Mouse (Mus musculus) CH12F3 (cell line): ENCODE measurements around the gene Adcy10.

Experiments used
- in situ Hi-C: fragments of 300-500 bp; cut with MboI; formaldehyde crosslinking; loops from 2 replicates; pipeline ENCODE4 v1.14.3; 2020; ENCODE audit warnings: low sequenced_read_pairs

Adcy10 gene

DNA sequence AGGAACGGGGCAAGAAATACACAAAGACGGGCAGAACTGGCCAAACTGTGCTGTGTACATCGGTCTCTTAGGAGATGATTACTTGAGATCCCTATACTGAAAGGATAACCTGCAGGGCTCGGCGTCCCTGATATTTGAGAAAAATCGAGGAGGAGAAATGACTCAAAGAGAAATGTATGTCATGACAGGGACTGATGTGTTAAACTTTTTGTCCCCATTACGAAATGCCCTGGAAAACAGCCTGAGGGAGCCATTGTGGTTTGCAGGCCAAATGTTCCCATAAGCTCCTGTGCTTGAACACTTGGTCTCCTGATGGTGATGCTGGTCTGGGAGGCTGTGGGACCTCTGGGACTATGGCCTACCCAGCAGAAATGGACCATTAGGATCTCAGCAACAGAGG, 35.7 kb downstream of the Adcy10 start:
- in situ Hi-C loops = no loop called here

DNA sequence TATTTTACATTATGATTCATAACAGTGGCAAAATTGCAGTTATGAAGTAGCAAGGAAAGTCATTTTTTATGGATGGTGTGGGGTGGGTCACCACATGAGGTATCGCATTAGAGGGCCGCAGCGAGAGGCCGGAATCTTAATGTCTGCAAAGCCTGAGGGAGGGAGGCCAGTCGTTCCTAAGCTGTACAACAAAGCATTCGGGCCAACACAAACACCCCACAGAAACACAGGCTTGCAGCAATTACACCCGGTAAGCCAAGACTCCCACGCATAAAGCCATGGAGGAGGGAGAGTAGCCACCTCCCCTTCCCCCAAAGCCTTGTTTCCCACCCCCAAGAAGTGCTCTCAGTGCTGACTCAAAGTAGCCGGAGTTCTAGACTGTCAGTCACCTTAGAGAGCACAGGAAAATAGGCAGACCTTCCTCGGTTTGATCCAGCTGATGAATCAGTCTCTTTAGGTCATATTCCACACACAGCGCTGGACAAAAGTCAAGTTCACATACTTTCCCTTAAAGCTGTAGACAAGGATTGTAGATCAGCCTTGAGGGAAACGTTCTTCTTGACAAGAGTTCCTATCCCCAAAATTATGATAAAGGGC, 51.2 kb downstream of the Adcy10 start:
- in situ Hi-C loops = no loop called here

DNA sequence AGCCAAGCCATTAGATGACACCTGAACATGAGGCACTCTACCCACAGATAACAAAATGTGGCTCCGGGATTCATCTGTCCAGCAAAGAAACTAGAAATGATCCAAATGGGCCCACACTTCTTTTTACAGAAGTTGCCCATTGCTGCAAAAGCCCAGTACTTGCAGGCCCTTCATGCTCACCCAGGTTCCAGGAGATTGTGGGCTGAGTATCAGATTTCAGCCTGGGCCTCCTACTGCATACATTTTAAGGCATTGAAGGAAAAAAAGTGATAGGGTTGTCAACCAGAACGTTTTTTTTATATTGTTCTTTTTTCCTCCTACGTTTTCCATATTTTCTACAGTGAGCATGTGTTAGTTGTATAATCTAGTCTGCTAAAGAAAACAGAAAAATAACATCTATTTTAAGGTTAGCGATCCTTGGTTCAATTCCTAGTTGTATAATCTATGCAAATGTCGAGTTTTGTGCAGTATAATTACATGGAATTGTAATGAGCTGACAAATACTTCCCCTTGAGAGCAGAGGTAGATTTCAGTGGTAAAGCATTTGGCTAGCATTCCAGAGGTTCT, 52.3 kb downstream of the Adcy10 start:
- in situ Hi-C loops = no loop called here

DNA sequence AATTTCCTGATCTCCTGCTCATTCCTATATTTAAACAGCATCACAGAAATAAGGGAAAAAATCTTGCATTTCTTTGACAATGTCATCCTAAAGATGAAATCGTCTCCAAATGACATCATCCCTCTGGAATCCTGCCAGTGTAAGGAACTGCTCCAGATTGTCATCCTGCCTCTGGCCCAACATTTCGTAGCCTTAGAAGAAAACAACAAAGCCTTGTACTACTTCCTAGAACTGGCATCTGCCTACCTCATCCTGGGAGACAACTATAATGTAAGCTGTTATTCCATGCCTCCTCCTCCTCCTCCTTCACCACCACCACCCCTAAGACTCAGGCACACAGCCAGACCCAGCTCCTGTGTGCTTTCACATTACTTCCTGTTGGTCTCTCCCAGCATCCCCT, 71.7 kb downstream of the Adcy10 start:
- in situ Hi-C loops = no loop called here

DNA sequence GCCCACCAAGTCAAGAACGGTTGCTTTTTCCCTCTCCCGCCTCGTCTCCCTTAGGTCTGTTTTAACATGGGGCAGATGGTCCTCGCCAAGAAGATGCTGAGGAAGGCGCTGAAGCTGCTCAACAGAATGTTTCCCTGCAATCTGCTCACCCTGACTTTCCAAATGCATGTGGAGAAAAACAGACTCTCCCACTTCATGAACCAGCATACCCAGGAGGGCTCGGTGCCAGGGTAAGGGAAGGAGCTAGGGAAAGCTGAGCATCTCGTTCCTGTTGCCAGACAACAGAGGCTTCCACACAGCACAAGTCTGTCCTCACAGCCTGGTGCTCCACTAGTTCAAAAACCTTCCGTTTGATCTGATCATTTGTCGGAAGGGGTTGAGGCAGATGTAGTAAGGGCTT, 74.1 kb downstream of the Adcy10 start:
- in situ Hi-C loops = no loop called here

DNA sequence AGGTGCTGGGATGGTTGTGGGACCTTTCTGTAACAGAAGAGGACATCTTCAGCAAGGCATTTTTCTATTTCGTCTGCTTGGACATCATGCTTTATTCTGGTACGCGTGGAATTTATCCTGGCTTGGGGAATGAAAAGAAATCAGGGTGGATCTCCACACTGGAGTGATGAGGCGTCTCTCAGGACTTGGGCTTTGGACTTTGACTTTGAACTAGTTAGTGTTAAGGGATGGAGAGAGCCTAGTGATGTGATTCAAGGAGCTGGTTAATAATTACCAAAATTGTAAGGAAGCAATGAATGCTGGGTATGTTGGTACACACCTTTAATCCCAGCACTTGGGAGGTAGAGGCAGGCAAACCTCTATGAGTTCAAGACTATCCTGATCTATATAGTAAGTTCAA, 80.3 kb downstream of the Adcy10 start:
- in situ Hi-C loops = no loop called here

DNA sequence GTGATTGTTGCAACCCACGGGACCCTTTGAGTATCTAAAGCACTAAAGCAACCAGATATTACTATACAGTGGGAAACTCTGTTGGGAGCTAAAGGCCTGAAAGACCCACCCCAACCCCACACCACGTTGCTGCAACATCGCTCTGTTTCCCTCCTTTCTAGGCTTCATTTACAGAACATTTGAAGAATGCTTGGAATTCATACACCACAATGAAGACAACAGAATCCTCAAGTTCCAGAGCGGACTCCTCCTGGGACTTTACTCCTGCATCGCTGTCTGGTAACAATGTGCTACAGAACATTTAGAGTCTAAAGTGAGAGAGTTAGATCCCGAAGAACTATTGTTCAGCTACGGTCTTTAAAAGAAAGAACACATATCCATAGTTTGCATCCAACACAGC, 82.5 kb downstream of the Adcy10 start:
- in situ Hi-C loops = no loop called here

DNA sequence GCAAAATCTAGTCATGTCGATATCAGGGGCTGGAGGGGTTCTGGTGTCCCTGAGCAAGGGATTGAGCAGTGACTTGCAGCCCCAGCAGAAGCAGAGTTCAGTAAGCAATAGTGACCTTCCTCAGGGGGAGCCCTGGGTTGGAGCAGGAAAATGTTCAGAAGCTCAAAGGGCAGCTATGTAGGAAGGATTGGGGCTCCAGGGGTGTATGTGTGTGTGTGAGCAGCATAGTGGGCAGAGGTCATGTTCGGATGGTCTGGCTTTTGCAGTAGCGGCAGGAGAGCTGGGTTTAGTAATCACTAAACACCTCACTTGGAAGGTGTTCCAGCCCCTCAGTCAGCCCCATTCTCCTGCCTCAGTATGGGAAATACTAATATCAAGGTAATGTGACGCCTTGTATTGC, 91.0 kb downstream of the Adcy10 start:
- in situ Hi-C loops = no loop called here

DNA sequence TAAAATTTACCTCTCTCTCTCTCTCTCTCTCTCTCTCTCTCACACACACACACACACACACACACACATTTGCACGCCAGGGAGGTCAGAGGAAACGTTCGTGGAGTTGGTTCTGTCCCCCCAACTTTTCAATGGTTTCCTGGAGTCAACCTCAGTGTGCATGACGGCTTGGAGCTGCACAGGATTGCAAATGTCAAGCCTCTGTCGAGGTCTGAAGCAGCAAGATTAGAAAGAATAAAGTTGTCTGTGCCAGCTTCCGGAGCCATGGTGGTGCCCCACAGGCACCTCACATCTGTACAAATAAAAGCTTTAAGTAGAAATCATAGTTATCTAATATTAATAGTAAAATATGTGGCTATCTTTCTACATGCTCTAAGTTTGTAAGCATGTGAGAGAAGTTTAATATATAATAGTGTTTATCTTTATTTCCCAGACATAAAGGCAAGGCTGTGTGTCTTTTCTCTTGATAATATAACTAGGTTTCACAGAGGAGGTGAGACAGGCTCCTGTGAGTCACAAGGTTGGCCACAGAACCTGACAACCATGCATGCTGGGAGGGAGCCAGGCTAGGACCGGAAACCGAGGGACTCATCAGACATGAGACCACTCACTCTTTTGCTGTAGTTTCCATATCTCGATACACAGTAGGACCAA, 91.6 kb downstream of the Adcy10 start:
- in situ Hi-C loops = no loop called here

DNA sequence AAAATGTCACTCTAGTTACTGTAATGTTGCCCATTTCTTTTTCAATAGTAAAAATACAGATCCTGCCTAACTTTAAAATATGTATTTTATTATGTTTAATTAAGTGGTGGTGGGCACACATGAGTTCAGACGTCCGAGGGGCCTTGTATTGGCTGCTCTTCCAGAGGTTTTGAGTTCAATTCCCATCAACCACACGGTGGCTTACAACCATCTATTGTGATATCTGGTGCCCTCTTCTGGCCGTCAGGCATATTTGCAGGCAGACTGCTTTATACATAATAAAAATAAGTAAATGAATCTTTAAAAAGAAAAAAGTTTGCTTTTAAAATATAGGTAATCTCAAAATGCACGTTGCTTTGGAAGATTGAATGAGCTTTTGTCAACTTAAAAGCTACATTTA, 94.3 kb downstream of the Adcy10 start:
- in situ Hi-C loops = no loop called here

DNA sequence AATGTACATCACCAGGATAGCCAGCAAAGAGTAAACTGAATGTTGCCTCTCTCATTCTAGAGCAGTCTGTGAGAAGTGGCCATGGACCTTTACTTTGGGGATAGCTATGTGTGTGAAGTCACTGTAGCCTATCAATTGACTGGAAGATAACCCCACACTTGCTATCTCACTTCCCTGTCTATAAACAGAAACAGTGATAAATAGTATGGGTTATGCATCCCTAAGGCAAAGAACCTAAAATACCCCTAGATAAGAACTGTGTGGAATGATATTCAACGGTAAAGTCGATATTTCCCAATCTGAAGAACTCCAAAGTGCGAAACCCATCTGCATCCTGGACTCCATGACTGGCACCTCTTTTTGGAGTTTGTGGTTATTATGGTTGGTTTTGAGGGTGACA, 96.3 kb downstream of the Adcy10 start:
- in situ Hi-C loops = loop anchor here (10.0 kb wide), 1 partner anchor 154 kb away; no protein-coding TSS in a partner anchor

DNA sequence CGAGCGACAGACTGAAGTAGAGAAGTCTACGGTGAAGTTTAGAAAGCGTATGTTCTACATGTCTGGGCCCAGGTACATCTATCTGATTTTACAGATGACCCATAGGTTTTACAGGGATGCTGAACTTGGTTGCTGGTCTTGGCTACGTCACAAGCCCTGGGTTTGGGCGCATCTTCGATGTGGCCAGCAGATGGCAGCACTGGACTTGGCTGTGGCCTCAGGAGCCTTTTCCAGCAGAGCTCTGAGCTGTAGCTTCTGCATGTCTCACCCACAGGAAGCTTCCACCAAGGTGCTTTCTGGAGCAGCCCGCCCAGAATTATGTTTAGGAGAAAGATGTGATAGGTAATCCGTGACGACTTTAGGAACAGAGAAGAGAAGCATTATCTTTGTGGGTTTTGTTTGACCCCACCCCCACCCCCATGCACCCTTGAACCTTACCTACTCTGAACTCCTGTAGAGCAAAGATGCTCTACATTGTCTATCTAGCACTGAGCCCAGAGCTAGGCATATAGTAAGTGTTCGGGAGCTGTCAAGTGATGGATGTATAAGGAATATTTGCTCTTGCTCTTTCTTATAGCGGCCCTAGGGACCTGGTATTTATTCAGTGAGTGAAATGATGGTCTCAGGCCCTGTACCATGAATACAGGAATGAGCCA, 98.7 kb downstream of the Adcy10 start:
- in situ Hi-C loops = loop anchor here (10.0 kb wide), 1 partner anchor 151 kb away; no protein-coding TSS in a partner anchor

DNA sequence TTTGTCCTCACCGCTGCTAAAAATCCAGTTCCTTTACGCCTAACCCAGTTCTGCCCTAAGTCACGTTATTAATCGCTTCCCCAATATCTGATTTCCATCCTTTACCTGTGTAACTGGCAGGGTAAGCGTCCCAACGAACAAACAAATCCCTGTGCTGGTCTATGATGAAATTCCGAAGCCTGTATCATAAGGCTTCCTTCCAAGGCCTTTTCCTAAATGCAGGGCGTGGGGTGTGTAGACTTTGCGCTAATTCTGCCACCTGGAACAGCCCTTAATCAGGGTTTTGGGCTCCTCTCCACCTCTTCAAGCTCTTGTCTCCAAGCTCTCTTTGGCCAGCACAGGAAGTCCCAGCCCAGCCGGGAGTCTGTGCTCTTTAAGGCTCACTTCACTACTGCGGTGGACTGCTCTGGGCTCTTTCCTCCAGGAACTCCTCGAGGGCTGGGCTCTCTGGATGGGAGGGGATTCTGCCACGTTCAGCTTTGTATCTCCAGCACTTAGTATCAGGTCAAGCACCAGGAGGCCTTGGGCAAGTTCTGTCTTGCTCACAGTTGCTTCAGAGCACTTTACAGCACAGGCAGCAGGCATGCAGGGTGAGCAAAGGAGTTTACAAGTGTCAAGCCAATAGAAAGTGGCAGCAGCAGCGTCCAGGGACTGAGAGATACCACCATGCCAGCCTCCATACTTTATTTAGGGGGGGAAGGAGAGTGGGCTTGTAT, 100.6 kb downstream of the Adcy10 start:
- in situ Hi-C loops = loop anchor here (10.0 kb wide), 1 partner anchor 149 kb away; no protein-coding TSS in a partner anchor

DNA sequence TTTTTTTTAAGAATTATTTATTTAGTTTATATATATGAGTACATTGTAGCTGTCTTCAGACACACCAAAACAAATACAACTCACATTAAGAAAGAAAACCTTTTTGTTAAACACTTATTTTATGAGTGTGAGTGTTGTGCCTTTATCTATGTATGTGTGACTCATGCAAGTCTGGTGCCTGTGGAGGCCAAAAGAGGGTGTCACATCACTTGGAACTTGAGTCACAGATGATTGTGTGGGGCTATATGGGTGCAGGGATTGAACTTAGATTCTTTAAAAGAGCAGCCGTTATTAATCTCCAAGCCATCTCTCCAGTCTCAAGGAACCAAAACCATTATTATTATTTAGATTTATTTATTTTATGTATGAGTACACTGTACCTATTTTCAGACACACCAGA, 101.4 kb downstream of the Adcy10 start:
- in situ Hi-C loops = loop anchor here (10.0 kb wide), 1 partner anchor 148 kb away; no protein-coding TSS in a partner anchor

DNA sequence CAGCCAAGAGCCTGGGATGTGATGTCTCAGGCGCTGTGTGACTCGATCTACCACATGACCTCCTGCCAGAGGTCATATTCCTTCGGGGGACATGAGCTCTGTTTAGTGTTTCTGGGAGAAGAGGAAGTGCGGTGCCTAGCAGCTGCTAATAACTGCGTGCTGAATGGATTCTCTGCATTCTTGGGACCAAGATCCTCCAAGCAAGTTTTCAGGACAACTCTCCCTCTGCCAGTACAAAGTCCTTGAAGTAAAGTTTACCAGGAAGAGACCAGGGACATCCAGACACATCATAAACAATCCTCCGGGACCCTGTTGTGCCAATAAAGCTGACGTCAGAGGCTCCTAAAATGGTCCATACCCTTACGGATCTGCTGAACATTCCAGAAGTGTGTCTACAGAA, 102.9 kb downstream of the Adcy10 start:
- in situ Hi-C loops = loop anchor here (10.0 kb wide), 1 partner anchor 147 kb away; no protein-coding TSS in a partner anchor

DNA sequence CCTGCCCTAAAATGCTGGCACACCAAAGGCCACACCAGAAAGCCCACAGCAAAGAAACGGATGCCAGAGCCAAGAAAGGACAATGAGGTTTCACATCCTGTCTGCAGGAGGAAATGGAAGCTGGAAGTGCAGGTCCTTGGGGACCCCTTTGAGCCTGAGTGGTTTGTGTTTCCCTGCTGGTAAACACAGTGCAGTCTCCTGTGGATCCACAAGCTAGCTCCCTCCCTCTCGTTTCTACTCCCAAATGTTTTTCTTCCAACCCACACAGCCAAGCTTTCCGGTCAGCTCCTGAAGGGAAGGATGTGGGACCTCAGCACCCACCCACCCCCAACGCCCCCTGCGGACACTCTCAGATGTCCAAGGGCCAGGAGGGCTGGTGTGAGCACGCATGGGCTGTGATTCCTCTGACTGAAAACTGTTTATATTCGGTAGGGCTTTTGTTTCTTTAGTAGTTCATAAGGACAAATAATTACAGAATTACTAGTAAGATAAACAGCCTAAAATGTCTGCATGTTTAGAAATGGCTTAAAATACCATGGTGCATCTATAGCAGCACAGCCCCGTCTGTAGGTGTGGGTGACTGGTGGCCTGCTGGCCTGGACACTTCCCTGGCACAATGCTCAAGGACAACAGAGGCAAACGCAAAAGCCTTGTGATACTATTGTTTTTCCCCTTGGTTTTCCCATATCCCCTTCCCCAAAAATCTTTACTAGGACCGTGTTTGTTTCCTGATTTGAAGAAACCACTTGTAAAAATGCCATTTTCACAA, 104.5 kb downstream of the Adcy10 start:
- in situ Hi-C loops = loop anchor here (10.0 kb wide), 1 partner anchor 145 kb away; no protein-coding TSS in a partner anchor

DNA sequence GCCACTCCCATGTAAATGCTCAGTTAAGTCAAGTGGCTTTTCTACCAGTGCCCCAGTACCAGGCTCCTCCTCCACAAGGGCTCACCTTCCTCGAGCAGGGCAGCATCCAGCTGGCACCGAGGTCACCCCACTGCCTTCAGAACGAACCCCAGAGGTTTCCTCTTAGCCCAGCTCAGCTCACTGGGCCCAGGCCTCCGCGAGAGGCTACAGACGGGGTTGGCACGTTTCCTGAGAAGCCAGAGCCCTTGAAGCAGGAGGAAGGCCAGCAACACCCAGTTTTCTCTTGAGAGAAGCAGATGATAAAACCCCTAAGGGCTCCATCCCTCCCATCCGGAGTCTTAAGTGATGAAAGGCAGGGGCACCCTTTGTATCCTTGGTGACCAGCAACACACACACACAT, 105.8 kb downstream of the Adcy10 start:
- in situ Hi-C loops = no loop called here

DNA sequence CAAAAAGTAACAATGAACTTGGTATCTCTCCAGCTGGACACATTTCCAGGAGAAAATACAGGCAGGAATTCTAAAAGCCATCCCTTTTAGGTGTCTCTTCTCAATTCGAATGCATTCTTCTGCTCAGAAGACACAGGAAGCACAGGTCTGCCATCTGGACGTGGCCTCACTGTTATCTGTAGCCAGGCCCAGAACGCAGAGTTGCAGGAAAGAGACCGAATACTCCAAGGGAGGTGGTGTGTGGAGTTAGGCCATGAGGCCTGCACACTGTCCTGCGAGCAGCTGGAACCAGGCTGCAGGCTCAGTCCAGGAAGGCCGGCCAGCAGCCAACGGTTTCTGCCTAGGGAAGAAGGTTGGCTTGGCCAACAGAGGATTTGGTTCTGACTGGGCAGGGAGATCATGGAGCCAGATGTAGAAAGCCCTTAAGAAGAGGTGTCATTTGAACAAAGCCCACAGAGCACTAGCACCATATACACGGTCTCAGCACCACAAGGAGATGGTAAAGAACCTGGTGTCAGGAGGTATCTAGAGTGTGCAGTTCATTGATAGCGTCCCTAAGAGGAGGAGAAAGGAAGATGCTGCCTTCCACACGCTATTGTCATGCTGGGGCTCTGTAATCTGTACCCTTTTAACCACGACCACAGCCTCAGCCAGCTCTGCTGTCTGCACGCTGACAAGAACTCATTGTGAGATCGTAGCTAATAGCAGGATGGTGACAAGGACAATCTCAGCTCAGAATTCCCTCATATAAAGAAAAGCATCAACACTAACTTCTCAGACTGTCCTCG, 107.5 kb downstream of the Adcy10 start:
- in situ Hi-C loops = no loop called here

DNA sequence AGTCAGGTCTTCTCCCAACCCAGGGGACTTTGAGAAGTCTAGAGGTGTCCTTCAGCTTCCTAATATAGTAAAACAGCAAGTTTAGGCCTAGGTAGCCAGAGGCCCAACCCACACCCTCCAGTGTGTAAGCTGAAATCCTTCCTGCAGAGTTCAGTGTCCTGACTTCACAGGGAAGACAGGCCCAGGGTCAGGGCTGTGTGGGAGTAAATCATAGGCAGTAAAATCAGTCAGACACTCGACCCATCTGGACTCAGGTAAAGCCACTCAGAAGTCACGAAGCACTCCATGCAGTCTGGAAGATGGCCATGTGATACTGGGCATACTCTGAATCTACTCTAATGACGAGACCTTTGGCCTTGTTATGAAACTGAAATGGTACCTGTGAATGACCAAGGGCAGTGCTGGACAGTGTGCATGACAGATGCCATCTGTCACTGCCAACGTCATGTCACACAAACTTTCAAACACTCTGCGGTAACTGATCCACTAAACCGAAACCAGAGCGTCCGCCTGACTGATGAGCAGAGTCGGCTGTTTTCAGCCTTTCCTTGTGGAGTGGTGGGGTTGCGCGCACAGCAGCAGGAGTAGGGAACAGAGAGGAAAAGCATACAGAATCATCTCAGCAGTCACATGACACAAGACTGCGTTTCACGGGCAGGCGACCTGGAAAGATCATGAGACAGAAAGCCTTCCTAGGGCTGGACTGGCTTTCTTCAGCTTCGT, 109.9 kb downstream of the Adcy10 start:
- in situ Hi-C loops = no loop called here
